Mouse (Mus musculus): ENCODE data around the gene Pigc.

Pigc gene

GRCm38 (mm10) chr1:162008631-162009067 lies 39.7 kb downstream of the Pigc start:
- DNase-seq (ENCODE audit: low spot score): no peak

DNA sequence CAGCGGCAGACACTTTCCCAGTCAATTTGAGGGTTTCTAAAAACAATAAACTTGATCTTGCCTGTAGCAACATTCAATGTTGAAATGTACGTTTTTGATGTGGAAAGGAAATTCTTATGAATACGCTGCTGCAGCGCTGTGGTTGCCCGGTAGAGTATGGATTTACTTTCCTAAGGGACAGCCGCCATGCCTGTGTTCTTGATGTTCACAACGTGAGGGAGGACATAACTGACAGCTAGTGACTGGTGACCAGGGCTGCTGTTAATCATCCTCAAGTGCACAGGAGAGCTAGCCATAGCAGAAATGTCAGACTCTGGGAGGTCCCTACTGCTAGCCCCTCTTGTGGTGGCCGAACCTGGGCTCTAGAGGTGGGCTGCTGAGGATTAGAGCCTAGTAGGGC lies 40.1 kb downstream of the Pigc start:
- no peak for DNase-seq (ENCODE audit: low spot score)

- no peak for DNase-seq (ENCODE audit: low spot score)
These were observed 42.7 kb downstream of the Pigc start for GRCm38 (mm10) chr1:162011523-162012245.

- no peak for DNase-seq (ENCODE audit: low spot score)
These were observed 44.6 kb downstream of the Pigc start for GRCm38 (mm10) chr1:162013561-162013960.

GRCm38 (mm10) chr1:162015247-162015862 lies 46.4 kb downstream of the Pigc start:
- DNase-seq (ENCODE audit: low spot score): no peak

DNA sequence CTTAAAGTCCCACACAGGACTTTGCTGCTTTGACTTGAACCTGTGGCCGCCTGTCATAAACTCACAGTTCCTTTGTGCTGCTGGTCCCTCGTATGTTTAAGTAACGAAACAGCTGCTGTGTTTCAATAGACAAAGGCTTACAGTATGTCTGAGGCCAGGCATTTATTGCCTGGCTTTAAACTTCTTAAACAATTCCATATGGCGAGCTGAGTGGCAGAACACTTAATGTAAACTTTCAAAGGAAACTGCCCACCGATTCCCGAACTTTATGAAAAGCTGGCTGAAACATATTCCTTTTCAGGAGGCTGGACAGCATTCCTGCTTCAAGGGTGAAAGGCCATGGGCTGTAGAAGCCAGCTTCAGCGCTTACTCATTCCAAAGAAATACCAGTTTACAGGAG lies 48.0 kb downstream of the Pigc start:
- no peak for DNase-seq (ENCODE audit: low spot score)

GRCm38 (mm10) chr1:162017975-162018600 lies 49.1 kb downstream of the Pigc start:
- no peak for DNase-seq (ENCODE audit: low spot score)

GRCm38 (mm10) chr1:162018601-162018977 lies 49.6 kb downstream of the Pigc start:
- DNase-seq (ENCODE audit: low spot score): no peak

GRCm38 (mm10) chr1:162020303-162020731 lies 51.3 kb downstream of the Pigc start:
- DNase-seq (ENCODE audit: low spot score): no peak

GRCm38 (mm10) chr1:162020766-162021165 lies 51.8 kb downstream of the Pigc start:
- no peak for DNase-seq (ENCODE audit: low spot score)
